Mouse (Mus musculus) ES-Bruce4 (cell line): Measurements from ENCODE around the gene Nup62. TPM values are rescaled to one million over a fixed set of nuclear protein-coding genes. Genes with fewer than 3 reads are reported as not detected.

Experiments
- H3K27ac ChIP-seq: 2 replicates; pipeline ENCODE4 v1.5.1; 2012; ENCODE audit warnings: low read length, inconsistent platforms; ENCODE audit not compliant: insufficient read depth
- H3K27me3 ChIP-seq: 2 replicates; pipeline ENCODE4 v1.6.1; 2012; ENCODE audit warnings: mild to moderate bottlenecking, low read length, inconsistent platforms; ENCODE audit not compliant: control insufficient read depth, poor library complexity, insufficient read depth, severe bottlenecking
- H3K36me3 ChIP-seq: 2 replicates; pipeline ENCODE4 v1.6.1; 2012; ENCODE audit warnings: inconsistent platforms, mild to moderate bottlenecking, low read length, moderate library complexity; ENCODE audit not compliant: control insufficient read depth, poor library complexity, insufficient read depth, severe bottlenecking
- H3K4me1 ChIP-seq: one replicate; pipeline ENCODE4 v1.8.1; 2011; ENCODE audit warnings: low read length; ENCODE audit not compliant: control insufficient read depth, insufficient read depth
- H3K4me3 ChIP-seq: 2 replicates; pipeline ENCODE4 v1.5.1; 2011; ENCODE audit warnings: low read depth, mild to moderate bottlenecking, low read length
- H3K9ac ChIP-seq: 2 replicates; pipeline ENCODE4 v1.6.1; 2012; ENCODE audit warnings: low read depth, mild to moderate bottlenecking, inconsistent platforms; ENCODE audit not compliant: poor library complexity, severe bottlenecking
- H3K9me3 ChIP-seq: replicated peaks from 2 replicates; pipeline ENCODE4 v1.6.1; 2012; ENCODE audit warnings: mild to moderate bottlenecking, low read length, inconsistent platforms; ENCODE audit not compliant: control insufficient read depth, poor library complexity, insufficient read depth, severe bottlenecking
- CTCF ChIP-seq: IDR thresholded peaks from one replicate; pipeline ENCODE4 v1.8.1; 2011; ENCODE audit warnings: low read depth, low read length
- EP300 ChIP-seq: IDR thresholded peaks from 2 replicates; pipeline ENCODE4 v1.6.1; 2011; ENCODE audit warnings: low read depth, low read length; ENCODE audit not compliant: insufficient read depth
- POLR2A ChIP-seq: IDR thresholded peaks from one replicate; pipeline ENCODE4 v1.8.1; 2011; ENCODE audit warnings: low read length; ENCODE audit not compliant: insufficient read depth
- polyA plus RNA-seq: library from polyadenylated mRNA; stranded (reverse); fragments of >200 nt; gene quantifications from 2 replicates; pipeline ENCODE4 v1.2.4, GENCODE M21; 2011; ENCODE audit warnings: low read depth; ENCODE audit not compliant: missing spikeins, insufficient read depth, insufficient read length

Gene Nup62
- polyA plus RNA-seq, 1 experiment = 90.6 TPM

DNA sequence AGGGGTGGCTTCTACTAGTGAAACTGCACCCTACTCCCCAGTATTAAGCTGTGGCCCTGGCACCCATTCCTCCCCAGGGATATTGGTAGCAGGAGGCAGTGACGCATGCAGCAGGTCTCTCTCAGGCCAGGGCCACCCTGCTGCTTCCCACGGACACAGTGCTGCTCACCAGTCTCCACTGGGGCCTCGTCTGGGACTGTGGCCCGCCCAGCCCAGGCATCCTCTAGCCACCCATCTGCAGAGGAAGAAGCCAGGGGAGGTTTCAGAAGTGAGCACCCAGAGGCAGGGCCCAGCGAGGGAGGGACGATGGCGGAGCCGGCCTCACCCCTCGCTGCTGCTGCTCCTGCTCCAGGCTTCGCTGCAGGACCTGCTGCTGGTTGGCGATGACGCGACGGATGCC, 47.3 kb downstream of the Nup62 start:
- Histone ChIP-seq H3K9me3 (no peaks in the 10 kb centered on the region), H3K4me1 (peaks cover 2% of the 10 kb centered on the region), H3K27me3 (no peaks in the 10 kb centered on the region), H3K27ac (no peak overlapping the region), H3K9ac (no peak overlapping the region), H3K36me3 (peaks cover 11% of the 10 kb centered on the region; the same call in 1 of the 2 replicates), H3K4me3 (no peak overlapping the region)
- TF ChIP-seq EP300 = no peak
- no peak for TF ChIP-seq POLR2A
- no peak for TF ChIP-seq CTCF

DNA sequence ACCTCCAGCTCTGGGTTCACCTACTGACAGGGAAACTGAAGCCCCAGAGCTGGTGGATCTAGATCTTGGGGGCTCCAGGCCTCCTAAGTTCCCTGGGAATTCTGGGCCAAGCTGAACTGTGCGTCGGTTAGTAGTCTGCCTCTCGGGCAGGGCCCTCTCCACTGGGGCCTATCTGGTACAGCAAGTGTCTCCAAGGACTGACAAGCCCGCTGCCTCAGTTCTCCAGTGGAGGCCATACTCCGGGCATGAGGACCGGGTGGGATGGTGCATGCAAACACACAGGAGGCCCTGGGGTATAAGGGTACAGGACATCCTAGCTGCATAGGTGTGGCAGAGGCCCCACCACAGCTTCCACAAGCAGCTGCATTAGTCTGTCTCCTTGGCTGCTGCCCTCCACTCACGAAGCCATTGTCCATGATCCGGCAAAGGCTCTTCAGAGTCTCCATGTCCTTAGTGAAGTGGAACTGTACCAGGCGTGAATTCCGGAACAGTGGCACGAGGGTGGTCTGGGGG, 48.1 kb downstream of the Nup62 start:
- TF ChIP-seq POLR2A (no peak), EP300 (no peak), CTCF (no peak)
- Histone ChIP-seq H3K9me3 (no peaks in the 10 kb centered on the region), H3K27ac (no peak overlapping the region), H3K9ac (no peak overlapping the region), H3K36me3 (peaks cover 11% of the 10 kb centered on the region; the same call in 1 of the 2 replicates), H3K4me1 (peaks cover 2% of the 10 kb centered on the region), H3K27me3 (no peaks in the 10 kb centered on the region), H3K4me3 (no peak overlapping the region)

DNA sequence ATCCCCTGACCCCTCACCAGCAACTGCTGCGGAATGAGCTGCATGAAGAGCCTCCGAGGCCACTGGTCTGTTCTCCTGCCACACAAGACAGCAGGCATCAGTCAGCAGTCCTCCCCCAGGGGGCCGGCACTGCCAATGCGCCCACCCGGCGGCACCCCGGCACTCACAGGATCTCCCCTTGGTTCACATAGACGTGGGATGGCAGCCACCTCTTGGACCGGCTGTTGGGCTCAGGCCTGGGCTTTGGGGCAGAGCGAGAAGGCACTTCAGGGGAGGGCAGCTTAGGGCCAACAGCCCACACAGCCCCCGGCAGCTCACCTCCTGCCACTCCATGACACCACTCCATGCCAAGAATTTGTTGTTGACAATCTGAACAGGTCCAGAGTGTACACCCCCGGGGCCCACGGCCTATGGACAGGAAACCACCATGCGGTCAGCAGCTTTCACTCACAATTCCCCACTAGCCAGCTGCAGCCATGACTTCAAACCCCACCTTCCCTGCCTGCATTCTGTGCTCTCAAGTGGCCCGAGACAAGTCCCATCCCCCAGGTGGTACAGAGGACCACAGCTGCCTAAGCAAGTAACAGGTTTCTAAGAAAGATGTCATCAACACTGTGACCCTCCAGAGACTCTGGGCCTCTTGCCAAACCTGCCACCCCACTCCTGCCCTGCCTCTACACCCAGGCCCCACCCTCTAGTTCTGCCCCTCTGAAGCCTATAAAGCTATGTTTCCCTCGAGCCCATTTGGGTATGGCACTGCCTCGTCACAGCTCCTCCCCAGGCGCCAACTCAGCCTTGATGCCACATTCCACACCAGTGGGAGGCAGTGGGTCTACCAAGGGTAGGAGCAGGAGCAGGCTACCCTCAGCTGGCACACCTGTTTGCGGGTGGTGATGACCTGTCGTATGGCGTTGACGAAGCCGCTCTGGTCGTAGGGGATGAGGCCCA, 49.0 kb downstream of the Nup62 start:
- Histone ChIP-seq H3K4me3 (no peak overlapping the region), H3K36me3 (peaks cover 11% of the 10 kb centered on the region; the same call in 1 of the 2 replicates), H3K9ac (no peak overlapping the region), H3K4me1 (peaks cover 2% of the 10 kb centered on the region), H3K27ac (no peak overlapping the region), H3K27me3 (no peaks in the 10 kb centered on the region), H3K9me3 (no peaks in the 10 kb centered on the region)
- TF ChIP-seq CTCF (no peak), POLR2A (no peak), EP300 (no peak)

GRCm38 (mm10) chr7:44866276-44867009, 50.6 kb downstream of the Nup62 start:
- Histone ChIP-seq H3K9me3 (no peaks in the 10 kb centered on the region), H3K4me3 (no peak overlapping the region), H3K4me1 (peaks cover 2% of the 10 kb centered on the region), H3K27me3 (no peaks in the 10 kb centered on the region), H3K9ac (no peak overlapping the region), H3K36me3 (peaks cover 11% of the 10 kb centered on the region; the same call in 1 of the 2 replicates), H3K27ac (no peak overlapping the region)
- TF ChIP-seq EP300 = no peak
- peak; percentile 39 for TF ChIP-seq CTCF

GRCm38 (mm10) chr7:44867010-44867702, 51.3 kb downstream of the Nup62 start:
- Histone ChIP-seq H3K27me3 (no peaks in the 10 kb centered on the region), H3K27ac (no peak overlapping the region), H3K4me3 (no peak overlapping the region), H3K9me3 (no peaks in the 10 kb centered on the region), H3K9ac (0 out of 2 replicates have a peak overlapping the region, but pooled peaks have one; percentile 3), H3K4me1 (peaks cover 2% of the 10 kb centered on the region), H3K36me3 (peaks cover 11% of the 10 kb centered on the region; the same call in 1 of the 2 replicates)
- no peak for TF ChIP-seq CTCF

GRCm38 (mm10) chr7:44867802-44868201, 51.9 kb downstream of the Nup62 start:
- TF ChIP-seq EP300 (no peak), CTCF (no peak), POLR2A (no peak)
- no peak overlapping the region for H3K27ac ChIP-seq
- H3K9me3 ChIP-seq = no peaks in the 10 kb centered on the region
- peaks cover 6% of the 10 kb centered on the region; the same call in 1 of the 2 replicates for H3K36me3 ChIP-seq
- no peak overlapping the region for H3K9ac ChIP-seq
- peaks cover 2% of the 10 kb centered on the region for H3K4me1 ChIP-seq
- no peak overlapping the region for H3K4me3 ChIP-seq
- H3K27me3 ChIP-seq = no peaks in the 10 kb centered on the region
